In genomic region chr14:56303506-56304025, GRCm38 (mm10) we compare ENCODE assay signal across 16 mouse cellular contexts. TPM values are rescaled to one million over a fixed set of nuclear protein-coding genes. Genes with fewer than 3 reads are reported as not detected.
DNase-seq lines count a peak whose midpoint lies in the region; ATAC-seq lines count a peak whose summit lies in the region.
"Had no signal": no experiment of that assay in that cellular context is flagged by ENCODE, and none has a peak within 500 bp of the region (broad histone marks: within the 10 kb centered on the region; RNA-seq: fewer than 3 reads in every experiment).

No protein-coding gene starts in this region.

- H3K27ac ChIP-seq in heart, embryonic 12.5 days (ENCODE audit: poor library complexity, severe bottlenecking), result no peak overlapping the region
- no peak overlapping the region for H3K27ac ChIP-seq in liver, embryonic 12.5 days
- H3K27ac ChIP-seq in liver, embryonic 11.5 days (ENCODE audit: low read depth, low read length), result no peak overlapping the region
- no peak overlapping the region for H3K27ac ChIP-seq in stomach, embryonic 15.5 days
- H3K27ac ChIP-seq: forebrain, embryonic 12.5 days; hindbrain, postnatal 0 days; liver, embryonic 15.5 days had no signal

- H3K4me2 ChIP-seq in heart, embryonic 12.5 days, result peak overlapping the region; percentile 13; the same call in 1 of the 2 replicates
- 0 out of 2 replicates have a peak overlapping the region, but pooled peaks have one; percentile 6 for H3K4me2 ChIP-seq in liver, embryonic 12.5 days
- H3K4me2 ChIP-seq in liver, embryonic 11.5 days, result no peak overlapping the region
- H3K4me2 ChIP-seq in stomach, embryonic 15.5 days, result peak overlapping the region; percentile 16; the same call in 1 of the 2 replicates
- H3K4me2 ChIP-seq: forebrain, embryonic 12.5 days; liver, embryonic 15.5 days had no signal

- WGBS in heart, embryonic 12.5 days, result 57% methylated on average over 10 of the region's 10 CpGs
- WGBS in liver, embryonic 12.5 days (ENCODE audit: insufficient replicate concordance), result 54% methylated on average over 10 of the region's 10 CpGs
- 60% methylated on average over 10 of the region's 10 CpGs for WGBS in liver, embryonic 11.5 days
- 42% methylated on average over 10 of the region's 10 CpGs for WGBS in stomach, embryonic 15.5 days

- no peaks in the 10 kb centered on the region for H3K4me1 ChIP-seq in heart, embryonic 12.5 days (replicated peaks)
- H3K4me1 ChIP-seq in liver, embryonic 12.5 days, result no peaks in the 10 kb centered on the region
- no peaks in the 10 kb centered on the region for H3K4me1 ChIP-seq in liver, embryonic 11.5 days (replicated peaks; ENCODE audit: control insufficient read depth, insufficient read depth, low read length)
- H3K4me1 ChIP-seq in stomach, embryonic 15.5 days, result no peaks in the 10 kb centered on the region
- H3K4me1 ChIP-seq: forebrain, embryonic 12.5 days; liver, embryonic 15.5 days had no signal

- no peak overlapping the region for H3K4me3 ChIP-seq in heart, embryonic 12.5 days
- no peak overlapping the region for H3K4me3 ChIP-seq in liver, embryonic 12.5 days
- H3K4me3 ChIP-seq in liver, embryonic 11.5 days (ENCODE audit: low read depth, low read length), result no peak overlapping the region
- H3K4me3 ChIP-seq in stomach, embryonic 15.5 days (replicated peaks), result no peak overlapping the region
- H3K4me3 ChIP-seq: forebrain, embryonic 12.5 days; liver, embryonic 15.5 days had no signal

- ATAC-seq in heart, embryonic 12.5 days (ENCODE audit: insufficient number of reproducible peaks, low FRiP score), result no peak
- no peak for ATAC-seq in liver, embryonic 12.5 days
- no peak for ATAC-seq in liver, embryonic 11.5 days (replicated peaks; ENCODE audit: low FRiP score)
- peak; percentile 59 for ATAC-seq in granulocyte monocyte progenitor cell, adult 5-6 weeks (replicated peaks; ENCODE audit: poor library complexity, severe bottlenecking)
- ATAC-seq in stomach, embryonic 15.5 days (ENCODE audit: insufficient read depth, low FRiP score, low read depth), result no peak

- no peak for DNase-seq in heart, adult 18-20 months
- DNase-seq in liver, embryonic 11.5 days (ENCODE audit: low spot score), result no peak
- DNase-seq in layer of hippocampus, postnatal 36 days, result no peak
- no peak for DNase-seq in spleen, postnatal 14 days (ENCODE audit: low spot score in 2 of 2)
- DNase-seq: cerebellum, adult 11 months; right cerebral cortex, postnatal 14 days had no signal

- no peaks in the 10 kb centered on the region for H3K27me3 ChIP-seq in heart, embryonic 12.5 days (replicated peaks)
- no peaks in the 10 kb centered on the region for H3K27me3 ChIP-seq in liver, embryonic 12.5 days (replicated peaks)
- no peaks in the 10 kb centered on the region for H3K27me3 ChIP-seq in liver, embryonic 11.5 days (replicated peaks; ENCODE audit: control insufficient read depth, insufficient read depth, low read length)
- H3K27me3 ChIP-seq in stomach, embryonic 15.5 days (replicated peaks), result no peaks in the 10 kb centered on the region; the same call in 1 of the 2 replicates
- H3K27me3 ChIP-seq: forebrain, embryonic 12.5 days; liver, embryonic 15.5 days had no signal

- H3K9me3 ChIP-seq in heart, embryonic 12.5 days (replicated peaks), result no peaks in the 10 kb centered on the region
- H3K9me3 ChIP-seq in liver, embryonic 12.5 days (replicated peaks), result no peaks in the 10 kb centered on the region
- no peaks in the 10 kb centered on the region for H3K9me3 ChIP-seq in liver, embryonic 11.5 days (ENCODE audit: control insufficient read depth, low read length)
- H3K9me3 ChIP-seq in stomach, embryonic 15.5 days, result no peaks in the 10 kb centered on the region
- H3K9me3 ChIP-seq: forebrain, embryonic 12.5 days; G1E; liver, embryonic 15.5 days had no signal

- H3K9ac ChIP-seq in heart, embryonic 12.5 days, result no peak overlapping the region
- H3K9ac ChIP-seq in liver, embryonic 12.5 days, result no peak overlapping the region
- no peak overlapping the region for H3K9ac ChIP-seq in liver, embryonic 11.5 days (ENCODE audit: low read depth, low read length)
- H3K9ac ChIP-seq in stomach, embryonic 15.5 days, result no peak overlapping the region
- H3K9ac ChIP-seq: forebrain, embryonic 12.5 days; liver, embryonic 15.5 days had no signal

- H3K36me3 ChIP-seq in heart, embryonic 12.5 days, result no peaks in the 10 kb centered on the region
- no peaks in the 10 kb centered on the region for H3K36me3 ChIP-seq in liver, embryonic 12.5 days
- H3K36me3 ChIP-seq in liver, embryonic 11.5 days (ENCODE audit: control insufficient read depth, insufficient read depth, low read length), result no peaks in the 10 kb centered on the region
- H3K36me3 ChIP-seq in stomach, embryonic 15.5 days, result no peaks in the 10 kb centered on the region
- H3K36me3 ChIP-seq: forebrain, embryonic 12.5 days; G1E; liver, embryonic 15.5 days had no signal

RNA-seq across cellular contexts. Expression of gene Gzmb, which starts 41.5 kb away (rescaled TPM):
- polyA plus RNA-seq in heart, embryonic 12.5 days (2016; fragmentation: Nextera tagmentation; extraction: Ambion mirVana), result not detected in 2 replicates
- under 1 TPM in 1 of 2 experiments, not detected in 1; 0.30 TPM for total RNA-seq in heart, adult 18-20 months (2021)
- polyA plus RNA-seq in liver, embryonic 12.5 days (2016; fragmentation: Nextera tagmentation; extraction: Ambion mirVana), result not detected in 2 replicates
- polyA plus RNA-seq in liver, embryonic 11.5 days (2014; fragmentation: Nextera tagmentation; extraction: Ambion mirVana), result 0.15 and 0.17 TPM in 2 replicates
- 2.1 and 7.8 TPM in 2 replicates for total RNA-seq in granulocyte monocyte progenitor cell, adult 5-6 weeks (2014; fragmentation: Nextera tagmentation)
- total RNA-seq in granulocyte monocyte progenitor cell, adult 5-6 weeks (2017), result 0.34 and 2.4 TPM in 2 replicates
- 1.0 and 1.7 TPM in 2 replicates for polyA plus RNA-seq in stomach, embryonic 15.5 days (2015; fragmentation: Nextera tagmentation; extraction: Ambion mirVana)
- not detected for total RNA-seq in layer of hippocampus, postnatal 36 days (2021)
- total RNA-seq: hindbrain, postnatal 0 days; layer of hippocampus, adult 18-20 months; left cerebral cortex, postnatal 25 days had no signal
- polyA plus RNA-seq: forebrain, embryonic 12.5 days; hindbrain, postnatal 0 days had no signal
